15 mouse cellular contexts compared by ENCODE assay signal in the genomic region with DNA sequence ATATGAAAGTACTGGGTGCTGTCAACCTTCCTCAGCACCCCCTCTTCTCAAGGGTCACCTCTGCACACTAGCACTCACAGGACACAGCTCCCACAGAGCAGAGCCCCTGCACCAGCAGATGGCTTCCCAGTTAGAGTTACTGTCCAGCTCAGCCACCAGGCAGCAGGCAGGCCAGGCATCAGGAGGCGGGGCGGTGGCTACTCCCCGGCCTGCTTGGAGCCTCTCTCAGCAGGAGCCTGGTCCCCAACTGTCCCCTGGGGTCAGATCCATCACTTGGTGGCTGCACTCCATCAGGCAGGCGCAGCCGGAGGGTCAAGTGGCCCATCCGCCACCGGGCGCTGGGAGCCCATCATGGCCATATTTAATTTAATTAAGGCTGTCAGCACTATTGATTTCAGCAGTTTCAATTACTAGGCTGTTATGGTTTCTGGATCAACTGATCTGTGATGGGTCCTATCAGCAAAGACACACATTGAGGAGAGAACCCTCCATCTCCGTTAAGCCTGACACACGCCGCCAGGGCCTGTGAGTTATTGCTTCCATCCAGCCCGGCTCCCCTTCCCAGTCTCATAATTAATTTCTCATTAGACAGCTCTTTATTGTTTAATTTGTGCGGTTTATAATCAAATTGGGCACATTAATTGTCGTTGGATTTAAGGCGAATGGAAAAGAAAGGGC. TPM values are rescaled to one million over a fixed set of nuclear protein-coding genes. Genes with fewer than 3 reads are reported as not detected.
A peak's percentile ranks its signal among the peaks of the same experiment; 100 is the strongest.
DNase-seq lines count a peak whose midpoint lies in the region; ATAC-seq lines count a peak whose summit lies in the region.
"Had no signal": no experiment of that assay in that cellular context is flagged by ENCODE, and none has a peak within 500 bp of the region (broad histone marks: within the 10 kb centered on the region; RNA-seq: fewer than 3 reads in every experiment).

No protein-coding gene starts in this region.

- H3K4me2 ChIP-seq in midbrain, embryonic 11.5 days = no peak overlapping the region
- H3K4me2 ChIP-seq in midbrain, embryonic 13.5 days (replicated peaks) = no peak overlapping the region
- no peak overlapping the region for H3K4me2 ChIP-seq in hindbrain, embryonic 11.5 days (replicated peaks; ENCODE audit: low read depth, low read length)
- H3K4me2 ChIP-seq in midbrain, embryonic 14.5 days (ENCODE audit: low read length) = no peak overlapping the region
- H3K4me2 ChIP-seq: limb, embryonic 15.5 days had no signal

- no peak overlapping the region for H3K9ac ChIP-seq in midbrain, embryonic 11.5 days (ENCODE audit: low read length)
- no peak overlapping the region for H3K9ac ChIP-seq in midbrain, embryonic 13.5 days (replicated peaks)
- H3K9ac ChIP-seq in hindbrain, embryonic 11.5 days (ENCODE audit: low read depth, low read length) = no peak overlapping the region
- H3K9ac ChIP-seq in midbrain, embryonic 14.5 days (replicated peaks; ENCODE audit: low read length) = no peak overlapping the region
- H3K9ac ChIP-seq: limb, embryonic 15.5 days had no signal

- no peaks in the 10 kb centered on the region for H3K27me3 ChIP-seq in midbrain, embryonic 11.5 days (ENCODE audit: control insufficient read depth, insufficient read depth, low read length)
- H3K27me3 ChIP-seq in midbrain, embryonic 13.5 days = peaks cover 22% of the 10 kb centered on the region; the same call in 1 of the 2 replicates
- H3K27me3 ChIP-seq in hindbrain, embryonic 11.5 days (ENCODE audit: control insufficient read depth, insufficient read depth, low read length) = no peaks in the 10 kb centered on the region; the same call in 1 of the 2 replicates
- no peaks in the 10 kb centered on the region for H3K27me3 ChIP-seq in midbrain, embryonic 14.5 days (ENCODE audit: control insufficient read depth, insufficient read depth, low read length)

- H3K36me3 ChIP-seq in midbrain, embryonic 11.5 days (ENCODE audit: control insufficient read depth, insufficient read depth, low read length) = no peaks in the 10 kb centered on the region
- no peaks in the 10 kb centered on the region for H3K36me3 ChIP-seq in midbrain, embryonic 13.5 days
- no peaks in the 10 kb centered on the region for H3K36me3 ChIP-seq in hindbrain, embryonic 11.5 days (ENCODE audit: control insufficient read depth, insufficient read depth, low read length)
- H3K36me3 ChIP-seq in midbrain, embryonic 14.5 days (ENCODE audit: control insufficient read depth, insufficient read depth, low read length) = no peaks in the 10 kb centered on the region
- H3K36me3 ChIP-seq: limb, embryonic 15.5 days had no signal

- H3K4me3 ChIP-seq in midbrain, embryonic 11.5 days (ENCODE audit: low read depth, low read length) = no peak overlapping the region
- H3K4me3 ChIP-seq in midbrain, embryonic 13.5 days (replicated peaks) = no peak overlapping the region
- H3K4me3 ChIP-seq in hindbrain, embryonic 11.5 days (ENCODE audit: low read depth, low read length) = no peak overlapping the region
- no peak overlapping the region for H3K4me3 ChIP-seq in midbrain, embryonic 14.5 days (replicated peaks; ENCODE audit: low read depth, low read length)
- H3K4me3 ChIP-seq: erythroblast, embryonic 14.5 days; limb, embryonic 15.5 days had no signal

- H3K9me3 ChIP-seq in midbrain, embryonic 11.5 days (ENCODE audit: control insufficient read depth, low read length) = no peaks in the 10 kb centered on the region
- no peaks in the 10 kb centered on the region for H3K9me3 ChIP-seq in midbrain, embryonic 13.5 days
- H3K9me3 ChIP-seq in hindbrain, embryonic 11.5 days (ENCODE audit: control insufficient read depth, low read length) = no peaks in the 10 kb centered on the region
- H3K9me3 ChIP-seq in midbrain, embryonic 14.5 days (ENCODE audit: control insufficient read depth, low read length) = no peaks in the 10 kb centered on the region
- H3K9me3 ChIP-seq: limb, embryonic 15.5 days had no signal

- no peak overlapping the region for H3K27ac ChIP-seq in midbrain, embryonic 11.5 days (ENCODE audit: low read depth, low read length)
- no peak overlapping the region for H3K27ac ChIP-seq in midbrain, embryonic 13.5 days
- peak overlapping the region; percentile 27; the same call in 1 of the 2 replicates for H3K27ac ChIP-seq in hindbrain, embryonic 11.5 days (ENCODE audit: low read depth, low read length)
- no peak overlapping the region for H3K27ac ChIP-seq in midbrain, embryonic 14.5 days (replicated peaks; ENCODE audit: low read depth, low read length)
- H3K27ac ChIP-seq: limb, embryonic 15.5 days had no signal

- 65% methylated on average over 15 of the region's 15 CpGs for WGBS in midbrain, embryonic 11.5 days
- WGBS in midbrain, embryonic 13.5 days = 57% methylated on average over 15 of the region's 15 CpGs
- 39% methylated on average over 14 of the region's 15 CpGs for WGBS in hindbrain, embryonic 11.5 days
- 50% methylated on average over 15 of the region's 15 CpGs for WGBS in midbrain, embryonic 14.5 days

- DNase-seq in midbrain, embryonic 11.5 days (ENCODE audit: low spot score, missing footprints) = no peak
- DNase-seq in hindbrain, embryonic 11.5 days (ENCODE audit: low spot score) = peak; percentile 70
- peak; percentile 38 for DNase-seq in midbrain, embryonic 14.5 days
- no peak for DNase-seq in right cerebral cortex, postnatal 14 days
- no peak for DNase-seq in testis, postnatal 14 days (ENCODE audit: low spot score)
- no peak for DNase-seq in B cell, adult 2 months
- DNase-seq: adrenal gland, postnatal 25 days; cerebellum, postnatal 25 days; lung, adult 2 months; right cerebral cortex, adult 18-20 months; thymus, adult 18-20 months had no signal

- ATAC-seq in midbrain, embryonic 11.5 days (ENCODE audit: low FRiP score) = peak; percentile 73
- ATAC-seq in midbrain, embryonic 13.5 days = no peak; the same call in 1 of the 2 replicates
- ATAC-seq in hindbrain, embryonic 11.5 days (ENCODE audit: low FRiP score) = peak; percentile 84
- no peak for ATAC-seq in midbrain, embryonic 14.5 days (ENCODE audit: low FRiP score, low TSS enrichment)
- ATAC-seq: inflammation-experienced regulatory T-cells, adult 6 months had no signal

- peaks cover 9% of the 10 kb centered on the region for H3K4me1 ChIP-seq in midbrain, embryonic 11.5 days (ENCODE audit: control insufficient read depth, insufficient read depth, low read length)
- peaks cover 19% of the 10 kb centered on the region for H3K4me1 ChIP-seq in midbrain, embryonic 13.5 days (replicated peaks)
- H3K4me1 ChIP-seq in hindbrain, embryonic 11.5 days (replicated peaks; ENCODE audit: control insufficient read depth, insufficient read depth, low read length) = peaks cover 6% of the 10 kb centered on the region; the same call in 1 of the 2 replicates
- peaks cover 5% of the 10 kb centered on the region; the same call in 1 of the 2 replicates for H3K4me1 ChIP-seq in midbrain, embryonic 14.5 days (ENCODE audit: control insufficient read depth, insufficient read depth, low read length)
- H3K4me1 ChIP-seq: limb, embryonic 15.5 days had no signal

RNA-seq across cellular contexts. Expression of a gene that starts 27.1 kb away (rescaled TPM):
- 89.8 and 104 TPM in 2 replicates for polyA plus RNA-seq in midbrain, embryonic 11.5 days (2014; fragmentation: Nextera tagmentation; extraction: Ambion mirVana)
- polyA plus RNA-seq in midbrain, embryonic 13.5 days (2015; fragmentation: Nextera tagmentation; extraction: Ambion mirVana) = 16.2 and 23.2 TPM in 2 replicates
- polyA plus RNA-seq in hindbrain, embryonic 11.5 days (2014; fragmentation: Nextera tagmentation; extraction: Ambion mirVana) = 103 and 121 TPM in 2 replicates
- polyA plus RNA-seq in midbrain, embryonic 14.5 days (2014; fragmentation: Nextera tagmentation; extraction: Ambion mirVana) = 5.9 and 13.3 TPM in 2 replicates
- polyA plus RNA-seq: erythroblast, embryonic 14.5 days; inflammation-experienced regulatory T-cells, adult 6 months had no signal

Comparison
In these comparisons a context has a peak if more than half of its experiments do, and no peak if none do; other contexts are left out.
1. ATAC-seq: peak in midbrain, embryonic 11.5 days (single experiment) and hindbrain, embryonic 11.5 days (single experiment); none in midbrain, embryonic 13.5 days (single experiment) and midbrain, embryonic 14.5 days (single experiment).
2. DNase-seq: peak in hindbrain, embryonic 11.5 days (single experiment) and midbrain, embryonic 14.5 days (single experiment); none in midbrain, embryonic 11.5 days (single experiment), right cerebral cortex, postnatal 14 days (single experiment), testis, postnatal 14 days (single experiment) and B cell, adult 2 months (0 of 2).